Mouse (Mus musculus) embryonic fibroblast, embryonic 13.5 days (primary cell): ENCODE data around the gene Gmeb2.

Experiments
- CTCF ChIP-seq: IDR thresholded peaks from 2 replicates; pipeline ENCODE4 v1.5.1; 2011; ENCODE audit warnings: mild to moderate bottlenecking, control low read depth, low read length, moderate library complexity, borderline replicate concordance; ENCODE audit not compliant: insufficient read depth
- POLR2A ChIP-seq: IDR thresholded peaks from 2 replicates; pipeline ENCODE4 v1.6.1; 2011; ENCODE audit warnings: low read depth, mild to moderate bottlenecking, control low read depth, low read length, moderate library complexity

- TF ChIP-seq CTCF (no peak), POLR2A (no peak)
Measured at GRCm38 (mm10) chr2:181304944-181305343, 17.1 kb upstream of the Gmeb2 start.
